Mouse (Mus musculus) embryonic facial prominence, embryonic 12.5 days (tissue): ENCODE data around the gene Espn. TPM values are rescaled to one million over a fixed set of nuclear protein-coding genes. Genes with fewer than 3 reads are reported as not detected.

ENCODE experiments used
- ATAC-seq: fragments of 200-750 bp; cut with Nextera tagmentation; 2 replicates; pipeline ENCODE4 v1.8.0; 2017; ENCODE audit not compliant: insufficient number of reproducible peaks, insufficient read depth, low FRiP score, low TSS enrichment
- H3K27ac ChIP-seq: fragments of 300-500 bp; sonication (generic); 2 replicates; pipeline ENCODE4 v1.5.1; 2016; ENCODE audit warnings: mild to moderate bottlenecking
- H3K27me3 ChIP-seq: fragments of 300-500 bp; sonication (generic); 2 replicates; pipeline ENCODE4 v1.6.1; 2016; ENCODE audit warnings: mild to moderate bottlenecking, moderate library complexity
- H3K36me3 ChIP-seq: fragments of 300-500 bp; sonication (generic); 2 replicates; pipeline ENCODE4 v1.6.1; 2016; ENCODE audit warnings: mild to moderate bottlenecking
- H3K4me1 ChIP-seq: fragments of 300-500 bp; sonication (generic); 2 replicates; pipeline ENCODE4 v1.6.1; 2016
- H3K4me2 ChIP-seq: fragments of 300-500 bp; sonication (generic); replicated peaks from 2 replicates; pipeline ENCODE4 v1.6.1; 2016; ENCODE audit warnings: mild to moderate bottlenecking, moderate library complexity
- H3K4me3 ChIP-seq: fragments of 300-500 bp; sonication (generic); 2 replicates; pipeline ENCODE4 v1.5.1; 2016; ENCODE audit warnings: mild to moderate bottlenecking
- H3K9ac ChIP-seq: fragments of 300-500 bp; sonication (generic); 2 replicates; pipeline ENCODE4 v1.6.1; 2016; ENCODE audit warnings: mild to moderate bottlenecking, moderate library complexity
- H3K9me3 ChIP-seq: fragments of 300-500 bp; sonication (generic); 2 replicates; pipeline ENCODE4 v1.6.1; 2016; ENCODE audit warnings: mild to moderate bottlenecking, moderate library complexity
- WGBS: fragments of 180-500 bp; shearing (Covaris S2); methylation state at CpG from one replicate; pipeline ENCODE4 v1.1.7; 2016; 5-methylcytosine and 5-hydroxymethylcytosine counted together
- polyA plus RNA-seq: library from polyadenylated mRNA; unstranded; fragments of >200 nt; fragmentation: Nextera tagmentation; extraction: Ambion mirVana; gene quantifications from 2 replicates; pipeline ENCODE4 v1.2.1, GENCODE M21; 2016

Gene Espn
- polyA plus RNA-seq, 1 experiment from 2014 or later: 6.6 TPM

DNA sequence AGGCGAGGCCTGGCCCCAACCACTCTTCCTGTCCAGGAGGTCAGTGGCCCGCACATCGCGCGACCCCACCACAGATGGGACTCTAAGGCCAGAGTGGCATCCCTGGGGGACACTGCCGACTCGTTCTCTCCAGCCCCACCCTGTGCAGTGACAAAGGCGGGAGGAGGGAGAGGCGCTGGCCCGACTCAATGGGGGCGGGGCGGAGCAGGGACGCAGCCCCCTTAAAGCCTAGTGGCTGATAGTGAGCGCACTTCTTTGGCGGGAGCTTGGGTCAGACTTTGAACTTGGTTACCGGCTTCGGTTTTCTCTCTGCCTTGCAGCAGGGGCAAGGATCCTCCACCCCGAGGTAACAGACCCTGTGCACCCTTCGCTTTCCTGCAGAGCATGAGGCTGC lies 7.1 kb upstream of the Espn start:
- Histone ChIP-seq H3K27ac (no peak overlapping the region), H3K4me3 (peak overlapping the region; percentile 20; the same call in 1 of the 2 replicates), H3K4me1 (no peaks in the 10 kb centered on the region; the same call in 1 of the 2 replicates), H3K9me3 (0 out of 2 replicates have a peak, but pooled peaks cover 3% of the 10 kb centered on the region), H3K4me2 (peak overlapping the region; percentile 25; the same call in 1 of the 2 replicates), H3K36me3 (no peaks in the 10 kb centered on the region), H3K27me3 (peaks cover 82% of the 10 kb centered on the region), H3K9ac (no peak overlapping the region)
- WGBS: under 1% methylated on average over 19 of the region's 19 CpGs
- no peak for ATAC-seq

DNA sequence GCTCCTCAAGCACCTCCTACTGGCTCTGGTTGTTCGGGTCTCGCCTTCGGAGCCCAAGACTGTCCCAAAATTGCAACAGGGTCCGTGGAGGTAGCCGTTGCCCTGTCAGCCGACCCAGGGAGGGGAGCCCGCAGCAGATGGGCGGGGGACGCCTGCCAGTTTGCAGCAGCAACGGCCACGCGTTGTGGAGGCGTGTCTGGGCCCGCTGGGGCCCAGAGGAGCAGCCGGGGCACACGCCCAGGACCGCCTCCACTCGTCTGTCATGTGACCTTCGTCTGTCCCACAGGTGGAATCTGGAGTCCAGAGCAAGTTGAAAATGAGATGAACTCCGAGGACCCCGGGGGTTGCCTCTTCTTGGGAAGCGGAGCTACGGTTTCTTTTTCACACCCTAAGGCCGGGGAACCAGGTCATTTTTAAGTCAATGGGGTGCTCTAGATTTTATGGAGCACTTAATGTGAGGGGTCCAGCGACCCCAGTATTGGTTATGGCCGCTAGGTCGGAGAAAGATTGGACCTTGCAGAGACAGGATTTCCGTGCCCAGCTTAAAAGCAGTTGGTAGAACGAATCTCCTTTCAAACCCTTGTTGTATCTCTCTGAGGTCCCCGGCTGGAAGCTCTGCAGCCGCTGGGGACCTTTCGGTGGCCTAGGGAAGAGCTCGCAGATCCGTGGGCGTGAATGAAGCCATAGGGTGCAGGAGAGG lies 6.6 kb upstream of the Espn start, which contains the start of gene Hes2:
Gene Hes2, plus strand, starts transcription at position 283 of the 700 bp plus-strand sequence.
- Histone ChIP-seq H3K9me3 (0 out of 2 replicates have a peak, but pooled peaks cover 2% of the 10 kb centered on the region), H3K9ac (no peak within 1 kb of the TSS), H3K27me3 (peaks cover 83% of the 10 kb centered on the region), H3K36me3 (no peaks in the 10 kb centered on the region), H3K4me2 (peak within 1 kb of the TSS; percentile 26), H3K4me3 (peak within 1 kb of the TSS; percentile 20), H3K27ac (no peak within 1 kb of the TSS), H3K4me1 (peaks cover 4% of the 10 kb centered on the region; the same call in 1 of the 2 replicates)
- WGBS: 4% methylated on average over 35 of the region's 35 CpGs
- no peak for ATAC-seq

DNA sequence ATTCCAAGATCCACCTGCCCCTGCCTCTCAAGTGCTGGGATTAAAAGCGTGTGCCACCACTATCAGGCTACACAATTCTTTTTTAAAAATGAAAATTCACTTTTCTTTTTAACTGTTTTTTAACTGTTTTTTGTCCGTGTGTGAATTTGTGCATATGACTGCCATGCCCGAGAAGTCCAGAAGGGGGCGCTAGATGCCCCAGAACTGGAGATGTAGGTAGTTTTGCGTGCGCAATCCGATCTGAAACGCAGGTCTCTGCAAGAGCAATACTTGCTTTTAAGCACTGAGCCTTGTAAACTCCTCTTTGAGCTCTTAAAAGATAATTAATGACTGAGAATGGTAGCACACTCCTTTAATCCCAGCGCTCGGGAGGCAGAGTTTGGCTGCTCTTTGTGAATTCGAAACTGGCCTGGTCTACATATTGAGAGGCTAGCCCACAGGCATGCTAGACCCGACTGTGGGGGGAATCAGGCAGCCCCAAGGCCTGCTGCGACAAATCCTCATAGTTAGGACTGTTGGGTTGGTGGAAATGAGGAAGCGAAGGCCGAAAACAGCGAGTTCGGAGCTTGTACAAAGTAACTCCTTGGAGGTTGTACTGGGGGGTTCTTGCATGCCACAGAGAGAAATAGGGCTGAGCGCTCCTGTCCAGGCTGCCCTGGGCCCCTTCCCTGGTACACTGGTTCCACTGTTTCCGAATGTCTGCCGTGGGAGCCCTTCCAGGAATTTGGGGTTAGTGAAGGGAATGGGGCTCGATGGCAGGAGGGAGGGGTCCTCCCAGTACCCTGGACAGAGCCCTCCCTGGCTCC lies 5.8 kb upstream of the Espn start:
- no peak overlapping the region for H3K27ac ChIP-seq
- no peak for ATAC-seq
- 16% methylated on average over 21 of the region's 21 CpGs for WGBS
- no peaks in the 10 kb centered on the region for H3K36me3 ChIP-seq
- H3K9ac ChIP-seq: no peak overlapping the region
- H3K4me2 ChIP-seq: peak overlapping the region; percentile 26
- H3K4me3 ChIP-seq: peak overlapping the region; percentile 20
- peaks cover 7% of the 10 kb centered on the region; the same call in 1 of the 2 replicates for H3K4me1 ChIP-seq
- H3K9me3 ChIP-seq: no peaks in the 10 kb centered on the region
- H3K27me3 ChIP-seq: peaks cover 89% of the 10 kb centered on the region

DNA sequence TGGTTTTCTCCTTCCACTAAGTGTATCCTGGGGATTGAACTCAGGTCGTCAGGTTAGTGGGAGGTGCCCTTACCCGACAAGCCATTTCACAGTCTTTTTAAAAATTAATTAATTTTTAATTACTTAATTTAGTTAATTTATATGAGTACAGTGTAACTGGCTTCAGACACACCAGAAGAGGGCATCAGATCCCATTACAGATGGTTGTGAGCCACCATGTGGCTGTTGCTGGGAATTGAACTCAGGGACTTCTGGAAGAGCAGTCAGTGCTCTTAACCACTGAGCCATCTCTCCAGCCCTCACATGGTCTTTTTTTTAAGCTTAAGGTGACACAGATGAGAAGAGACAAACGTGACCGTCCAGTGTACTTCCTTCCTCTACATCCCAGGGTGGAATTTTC lies 2.8 kb upstream of the Espn start:
- WGBS: 59% methylated on average over 4 of the region's 4 CpGs
- H3K27ac ChIP-seq: no peak overlapping the region
- no peak overlapping the region for H3K9ac ChIP-seq
- H3K4me1 ChIP-seq: peaks cover 13% of the 10 kb centered on the region
- no peak for ATAC-seq
- peaks cover 89% of the 10 kb centered on the region for H3K27me3 ChIP-seq
- no peaks in the 10 kb centered on the region for H3K9me3 ChIP-seq
- H3K4me3 ChIP-seq: no peak overlapping the region
- H3K36me3 ChIP-seq: no peaks in the 10 kb centered on the region
- H3K4me2 ChIP-seq: no peak overlapping the region

DNA sequence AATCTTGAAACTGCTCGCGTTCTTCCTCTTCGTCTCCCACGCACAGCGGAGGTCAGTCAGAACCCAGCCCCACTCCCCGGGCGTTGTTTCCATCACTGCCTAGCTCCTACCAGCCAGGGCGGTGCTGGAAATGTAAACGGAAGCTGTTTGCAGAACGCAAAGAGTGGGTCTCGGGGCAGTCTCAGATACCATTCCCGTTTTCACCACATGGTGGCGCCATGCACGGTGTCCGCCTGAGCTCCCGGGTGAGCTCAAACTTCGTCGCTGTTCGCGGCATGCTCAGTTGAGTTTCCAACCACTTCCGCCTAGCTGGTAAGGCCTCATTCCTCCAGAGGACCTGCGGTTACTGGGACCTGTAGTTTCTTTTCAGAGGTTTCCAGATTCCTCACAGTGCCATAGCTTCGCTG lies 1.6 kb upstream of the Espn start:
- Histone ChIP-seq H3K4me2 (peak overlapping the region; percentile 35), H3K27me3 (peaks cover 89% of the 10 kb centered on the region), H3K9ac (no peak overlapping the region), H3K4me3 (peak overlapping the region; percentile 6; the same call in 1 of the 2 replicates), H3K4me1 (peaks cover 13% of the 10 kb centered on the region; the same call in 1 of the 2 replicates), H3K27ac (no peak overlapping the region), H3K36me3 (no peaks in the 10 kb centered on the region), H3K9me3 (no peaks in the 10 kb centered on the region)
- WGBS: 2% methylated on average over 23 of the region's 23 CpGs
- no peak for ATAC-seq

DNA sequence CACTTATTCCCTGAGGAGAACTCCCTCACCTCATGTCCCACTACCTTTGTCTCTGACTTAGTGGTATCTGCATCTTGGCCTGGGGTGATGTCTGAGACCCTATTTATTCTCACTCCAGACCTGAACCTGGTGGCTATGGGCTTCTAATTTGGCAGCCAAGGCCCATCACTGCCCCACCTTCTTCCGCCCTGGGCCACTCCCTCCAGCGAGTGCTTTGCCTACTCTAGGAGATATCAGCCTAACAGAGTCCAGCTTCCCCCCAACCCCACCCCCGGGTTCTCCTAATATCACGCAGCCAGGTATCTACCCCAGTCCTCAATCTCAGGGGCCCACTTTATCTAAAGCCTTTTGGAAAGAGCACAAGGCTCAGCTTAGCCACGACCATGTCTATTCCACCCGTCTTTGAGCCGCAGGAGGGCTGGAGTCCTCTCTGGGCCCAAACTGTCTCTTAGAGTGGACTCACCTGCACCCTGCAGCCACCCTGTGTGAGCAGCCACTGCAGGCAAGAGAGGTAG lies 663 bp downstream of the Espn start:
- Histone ChIP-seq H3K27ac (no peak overlapping the region), H3K4me3 (peak overlapping the region; percentile 38), H3K4me2 (peak overlapping the region; percentile 59), H3K27me3 (peaks cover 69% of the 10 kb centered on the region), H3K9me3 (no peaks in the 10 kb centered on the region), H3K9ac (no peak overlapping the region), H3K4me1 (peaks cover 13% of the 10 kb centered on the region; the same call in 1 of the 2 replicates), H3K36me3 (no peaks in the 10 kb centered on the region)
- ATAC-seq: no peak
- 16% methylated on average over 7 of the region's 7 CpGs for WGBS

DNA sequence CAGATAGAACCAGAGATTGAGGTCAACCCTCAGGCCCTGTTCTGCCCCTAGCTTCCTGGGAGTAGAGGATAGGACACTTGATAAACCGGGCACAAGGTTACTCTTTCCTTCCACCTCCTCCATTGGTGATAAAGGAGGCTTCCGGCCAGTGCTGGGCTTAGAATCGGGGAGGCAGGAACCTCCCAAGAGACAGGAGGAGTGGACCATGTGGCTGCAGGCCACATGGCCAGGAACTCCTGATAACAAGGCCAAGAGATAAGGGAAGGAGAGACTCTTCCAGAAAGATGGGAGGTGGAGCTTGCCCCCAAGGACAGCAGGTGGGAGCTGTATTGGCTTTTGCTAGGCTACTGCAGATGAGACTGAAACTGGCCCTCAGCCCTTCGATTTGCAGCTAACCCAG lies 1.6 kb downstream of the Espn start:
- no peaks in the 10 kb centered on the region for H3K9me3 ChIP-seq
- H3K9ac ChIP-seq: no peak overlapping the region
- H3K4me2 ChIP-seq: no peak overlapping the region
- no peak overlapping the region for H3K27ac ChIP-seq
- H3K27me3 ChIP-seq: peaks cover 65% of the 10 kb centered on the region
- H3K36me3 ChIP-seq: no peaks in the 10 kb centered on the region
- peaks cover 13% of the 10 kb centered on the region; the same call in 1 of the 2 replicates for H3K4me1 ChIP-seq
- H3K4me3 ChIP-seq: no peak overlapping the region
- no peak for ATAC-seq
- WGBS: 69% methylated on average over 4 of the region's 4 CpGs

DNA sequence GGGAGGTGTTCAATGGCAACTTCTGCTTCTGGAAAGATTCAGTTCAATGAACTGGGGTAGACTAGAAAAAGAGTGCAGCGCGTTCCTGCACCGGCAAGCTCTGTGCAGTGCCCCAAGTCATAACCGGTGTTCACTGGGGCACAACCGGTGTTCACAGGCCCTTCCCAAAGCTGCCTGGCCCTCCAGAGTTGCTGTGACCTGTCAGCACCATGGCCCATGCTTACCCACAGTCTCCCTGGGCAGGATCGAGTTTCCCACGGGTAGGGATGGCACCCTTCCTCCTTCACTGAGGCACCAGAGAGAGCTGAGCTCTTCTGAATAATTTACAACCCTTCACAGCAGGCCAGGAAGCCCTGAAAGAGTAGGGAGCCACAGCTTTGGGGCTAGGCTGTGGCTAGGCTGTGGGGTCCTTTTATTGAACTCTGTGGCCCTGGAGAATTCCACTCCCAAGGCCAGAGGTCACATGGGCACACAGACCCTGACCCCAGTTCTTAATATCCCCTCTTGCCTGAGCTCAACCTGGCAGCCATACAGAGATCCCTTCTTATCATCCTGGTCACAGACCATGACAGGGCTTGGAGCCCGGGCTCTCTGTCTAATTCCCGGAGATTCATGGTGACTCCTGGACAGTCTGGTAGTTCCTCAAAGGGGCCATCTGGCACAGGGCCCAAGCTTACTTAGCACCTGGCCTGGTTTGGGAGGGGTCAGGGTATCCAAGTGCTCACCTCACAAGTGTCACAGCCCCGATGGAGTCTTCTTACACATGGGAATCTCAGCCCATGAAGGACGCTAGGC lies 5.9 kb downstream of the Espn start:
- no peak overlapping the region for H3K4me3 ChIP-seq
- H3K36me3 ChIP-seq: no peaks in the 10 kb centered on the region
- no peaks in the 10 kb centered on the region for H3K9me3 ChIP-seq
- no peak overlapping the region for H3K4me2 ChIP-seq
- H3K27me3 ChIP-seq: peaks cover 31% of the 10 kb centered on the region
- no peak for ATAC-seq
- 70% methylated on average over 11 of the region's 11 CpGs for WGBS
- no peak overlapping the region for H3K9ac ChIP-seq
- H3K27ac ChIP-seq: no peak overlapping the region
- H3K4me1 ChIP-seq: no peaks in the 10 kb centered on the region

DNA sequence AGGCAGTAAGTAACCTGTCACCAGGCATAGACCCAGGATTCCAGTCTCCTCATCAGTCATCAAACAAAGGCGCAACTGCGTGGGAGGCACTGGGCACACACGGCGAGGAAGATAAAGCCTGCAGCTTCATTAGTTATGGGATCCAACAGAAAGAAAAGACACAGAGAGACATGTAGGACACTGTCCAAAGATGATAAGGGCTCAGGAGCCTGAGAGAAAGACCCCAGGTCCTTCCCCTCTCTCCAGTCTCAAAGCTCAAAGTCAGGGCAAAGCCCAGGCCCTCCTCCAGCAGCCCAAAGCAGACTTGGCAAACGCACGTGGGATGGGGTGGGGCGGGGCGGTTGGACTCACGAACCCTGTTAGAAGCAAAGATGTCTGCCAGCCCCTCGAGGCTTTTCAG lies 6.7 kb downstream of the Espn start:
- no peak for ATAC-seq
- Histone ChIP-seq H3K4me3 (no peak overlapping the region), H3K27me3 (peaks cover 30% of the 10 kb centered on the region), H3K4me1 (no peaks in the 10 kb centered on the region), H3K4me2 (no peak overlapping the region), H3K27ac (no peak overlapping the region), H3K9ac (no peak overlapping the region), H3K9me3 (no peaks in the 10 kb centered on the region), H3K36me3 (no peaks in the 10 kb centered on the region)
- WGBS: 73% methylated on average over 10 of the region's 10 CpGs

DNA sequence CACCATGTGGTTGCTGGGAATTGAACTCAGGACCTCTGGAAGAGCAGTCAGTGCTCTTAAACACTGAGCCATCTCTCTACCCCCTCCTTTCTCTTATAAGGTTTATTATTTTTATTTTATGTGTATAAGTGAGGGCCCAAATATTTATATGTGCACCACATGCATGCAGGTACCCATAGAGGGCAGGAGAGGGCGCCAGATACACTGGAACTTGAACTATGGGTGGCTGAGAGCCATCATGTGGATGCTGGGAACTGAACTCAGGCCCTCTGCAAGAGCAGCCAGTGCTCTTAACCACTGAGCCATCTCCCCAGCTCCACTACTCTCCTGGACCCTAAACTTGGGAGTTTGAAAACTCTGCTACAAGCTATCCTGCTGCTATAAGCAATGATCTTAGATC lies 8.5 kb downstream of the Espn start:
- no peak overlapping the region for H3K4me3 ChIP-seq
- 30% methylated on average over 1 of the region's 1 CpGs for WGBS
- H3K9me3 ChIP-seq: no peaks in the 10 kb centered on the region
- H3K9ac ChIP-seq: no peak overlapping the region
- ATAC-seq: no peak
- no peak overlapping the region for H3K4me2 ChIP-seq
- peaks cover 17% of the 10 kb centered on the region for H3K27me3 ChIP-seq
- H3K4me1 ChIP-seq: peaks cover 2% of the 10 kb centered on the region; the same call in 1 of the 2 replicates
- no peak overlapping the region for H3K27ac ChIP-seq
- H3K36me3 ChIP-seq: no peaks in the 10 kb centered on the region

DNA sequence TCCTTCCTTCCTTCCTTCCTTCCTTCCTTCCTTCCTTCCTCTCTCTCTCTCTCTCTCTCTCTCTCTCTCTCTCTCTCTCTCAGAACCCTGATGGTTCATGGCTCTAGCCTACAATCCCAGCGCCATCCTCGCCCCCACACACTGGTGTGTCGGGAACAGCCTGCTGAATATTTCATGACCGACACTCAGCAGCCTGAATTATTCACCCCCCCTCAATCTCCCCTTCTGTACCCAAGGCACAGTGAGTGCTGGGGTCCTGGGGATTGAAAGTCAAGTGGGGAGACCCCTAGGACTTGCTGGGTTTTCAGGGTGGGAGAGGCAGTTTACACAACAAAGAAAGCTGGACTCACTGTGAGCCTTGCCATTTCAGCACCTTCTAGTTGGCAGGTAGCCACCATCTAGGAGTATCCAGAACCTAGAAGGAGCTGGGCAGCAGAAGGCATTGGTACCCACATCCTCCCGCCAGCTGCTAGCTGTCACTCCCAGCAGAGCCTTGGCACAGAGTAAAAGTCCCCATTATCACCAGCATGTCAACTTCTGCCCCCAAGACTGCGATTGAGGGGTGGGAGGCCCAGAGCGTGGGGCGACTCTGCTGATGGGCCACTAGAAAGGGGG lies 10.5 kb downstream of the Espn start:
- Histone ChIP-seq H3K27ac (no peak overlapping the region), H3K4me1 (peaks cover 4% of the 10 kb centered on the region; the same call in 1 of the 2 replicates), H3K36me3 (no peaks in the 10 kb centered on the region), H3K27me3 (peaks cover 18% of the 10 kb centered on the region), H3K9me3 (no peaks in the 10 kb centered on the region), H3K4me3 (no peak overlapping the region), H3K4me2 (no peak overlapping the region), H3K9ac (no peak overlapping the region)
- WGBS: 73% methylated on average over 8 of the region's 8 CpGs
- ATAC-seq: no peak
